Mouse (Mus musculus): ENCODE measurements around the gene Dennd4b.

- no peak for TF ChIP-seq POLR2A (IDR thresholded peaks at IDR 0.05; ENCODE audit: control insufficient read depth, low read depth, low read length)
- TF ChIP-seq CTCF (IDR thresholded peaks at IDR 0.05; ENCODE audit: control insufficient read depth, insufficient read depth, insufficient replicate concordance, low read depth, low read length): no peak
Measured at GRCm38 (mm10) chr3:90242984-90243775, 21.8 kb upstream of the Dennd4b start, which contains the start of gene Creb3l4.
